Mouse (Mus musculus) erythroblast, embryonic 14.5 days (primary cell): ENCODE results near the gene Poc1a.

Experiments
- GATA1 ChIP-seq: IDR thresholded peaks from 2 replicates; pipeline ENCODE4 v1.6.1; 2012; ENCODE audit warnings: low read length, inconsistent platforms, mixed read lengths
- TAL1 ChIP-seq: IDR thresholded peaks from 3 replicates; pipeline ENCODE4 v1.6.1; 2012; ENCODE audit warnings: low read length, inconsistent platforms, mixed read lengths

- no peak for TF ChIP-seq GATA1
- no peak for TF ChIP-seq TAL1
Observed at GRCm38 (mm10) chr9:106357167-106357566, 76.3 kb downstream of the Poc1a start.
